Mouse (Mus musculus) megakaryocyte, embryonic 14.5 days (primary cell): ENCODE measurements at regions not wholly inside any gene's neighbourhood (a gene's known extent, or its start where the extent isn't known, plus 50 kb on each side); places are given as distances from the start of the nearest gene placed in this dataset.

Source experiments
- FLI1 ChIP-seq: IDR thresholded peaks from 2 replicates; pipeline ENCODE4 v1.6.1; 2012; ENCODE audit warnings: low read length, inconsistent platforms, mixed read lengths
- GATA1 ChIP-seq: IDR thresholded peaks from 3 replicates; pipeline ENCODE4 v1.6.1; 2012; ENCODE audit warnings: mixed read lengths, low read length, inconsistent platforms, borderline replicate concordance

DNA sequence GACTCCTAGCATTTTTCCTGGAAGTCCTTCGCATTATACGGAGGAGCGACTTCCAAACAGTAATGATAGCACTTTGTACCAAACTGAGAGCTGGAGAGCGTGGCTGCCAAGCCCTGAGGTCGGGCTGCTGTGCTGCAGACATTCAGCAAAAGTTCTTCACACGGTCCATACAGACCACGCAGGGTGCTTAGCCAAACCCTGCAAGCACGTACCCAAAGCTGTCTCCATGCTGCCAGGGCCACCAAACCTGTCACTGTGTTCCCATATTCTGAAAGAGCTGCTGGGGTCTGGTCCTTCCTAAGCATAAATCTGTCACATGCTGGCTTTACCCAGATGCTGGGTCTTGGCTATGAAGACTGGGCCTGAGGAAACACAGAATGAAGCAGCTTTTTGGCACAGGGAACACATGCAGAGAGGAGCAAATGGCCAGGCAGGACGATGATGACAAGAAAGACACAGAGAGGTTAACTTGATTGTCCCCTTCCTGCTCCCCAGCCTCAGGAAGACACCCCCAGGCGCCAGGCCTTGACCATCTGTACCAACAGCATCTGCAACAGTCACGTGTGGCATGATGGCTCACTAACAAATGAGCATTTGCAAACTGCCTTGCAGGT is 354.0 kb upstream of the Nfe2l3 start:
- no peak for TF ChIP-seq FLI1
- TF ChIP-seq GATA1, result no peak
